Mouse (Mus musculus) forebrain, postnatal 0 days (tissue): ENCODE measurements around the gene Cox15. TPM values are rescaled to one million over a fixed set of nuclear protein-coding genes. Genes with fewer than 3 reads are reported as not detected.

Experiments
- ATAC-seq: fragments of 200-750 bp; cut with Nextera tagmentation; 2 replicates; pipeline ENCODE4 v1.8.0; 2017; ENCODE audit warnings: mild to moderate bottlenecking, moderate library complexity
- DNase-seq: peaks from one replicate; pipeline ENCODE4 v3.0.0-alpha.2; 2015
- H3K27ac ChIP-seq: fragments of 300-500 bp; sonication (generic); 2 replicates; pipeline ENCODE4 v1.5.1; 2014; ENCODE audit warnings: low read depth, mild to moderate bottlenecking, antibody characterized with exemption, low read length, moderate library complexity, mixed read lengths
- H3K27me3 ChIP-seq: fragments of 300-500 bp; sonication (generic); 2 replicates; pipeline ENCODE4 v1.6.1; 2014; ENCODE audit warnings: mild to moderate bottlenecking, low read length, mixed read lengths; ENCODE audit not compliant: insufficient read depth
- H3K36me3 ChIP-seq: fragments of 300-500 bp; sonication (generic); 2 replicates; pipeline ENCODE4 v1.6.1; 2014; ENCODE audit warnings: mild to moderate bottlenecking, moderate library complexity; ENCODE audit not compliant: insufficient read depth
- H3K4me1 ChIP-seq: fragments of 300-500 bp; sonication (generic); 2 replicates; pipeline ENCODE4 v1.6.1; 2014; ENCODE audit warnings: antibody characterized with exemption; ENCODE audit not compliant: insufficient read depth
- H3K4me2 ChIP-seq: fragments of 300-500 bp; sonication (generic); 2 replicates; pipeline ENCODE4 v1.6.1; 2014; ENCODE audit warnings: low read depth, mild to moderate bottlenecking, moderate library complexity
- H3K4me3 ChIP-seq: fragments of 300-500 bp; sonication (generic); 2 replicates; pipeline ENCODE4 v1.5.1; 2014; ENCODE audit warnings: low read depth, low read length, mixed read lengths
- H3K9ac ChIP-seq: fragments of 300-500 bp; sonication (generic); 2 replicates; pipeline ENCODE4 v1.6.1; 2014; ENCODE audit warnings: mild to moderate bottlenecking
- H3K9me3 ChIP-seq: fragments of 300-500 bp; sonication (generic); 2 replicates; pipeline ENCODE4 v1.6.1; 2016; ENCODE audit warnings: low read length
- CTCF ChIP-seq: sonication (generic); IDR thresholded peaks from 2 replicates; pipeline ENCODE4 v1.5.1; 2016; ENCODE audit warnings: antibody characterized with exemption, control low read depth, low read depth
- WGBS: fragments of 180-500 bp; shearing (Covaris S2); extraction: QIAGEN DNeasy Blood & Tissue Kit; methylation state at CpG from one replicate; pipeline ENCODE4 v1.1.7; 2014; 5-methylcytosine and 5-hydroxymethylcytosine counted together
- polyA plus RNA-seq: library from polyadenylated mRNA; unstranded; fragments of >200 nt; fragmentation: Nextera tagmentation; extraction: Ambion mirVana; gene quantifications from 2 replicates; pipeline ENCODE4 v1.2.1, GENCODE M21; 2015
- total RNA-seq: library from RNA; depleted of rRNA; stranded (reverse); fragments of >200 nt; gene quantifications from 2 replicates; pipeline ENCODE4 v1.2.3, GENCODE M21; 2014

The Cox15 gene
- total and polyA plus RNA-seq, 2 experiments from 2014 or later, result 9.1 to 20.5 TPM

DNA sequence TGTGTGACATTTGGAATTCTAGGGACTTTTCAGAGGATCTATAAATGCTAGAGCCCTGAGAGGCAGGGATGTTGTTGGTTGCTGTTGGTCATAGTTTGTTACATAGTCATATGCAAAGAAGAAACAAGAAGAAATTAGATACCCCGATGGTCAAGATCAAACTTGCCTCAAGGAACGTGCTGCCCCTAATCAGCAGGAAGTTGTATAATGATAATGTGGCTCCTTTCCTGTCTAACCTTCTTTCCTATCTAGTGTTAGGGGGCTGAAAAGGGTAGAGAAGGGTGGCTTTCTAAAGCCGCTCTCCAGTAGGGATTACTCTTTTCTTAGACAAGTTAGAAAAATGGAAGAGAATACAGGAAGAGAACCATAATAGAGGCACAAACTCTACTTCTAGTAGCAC is 7.1 kb downstream of the Cox15 start:
- Histone ChIP-seq H3K27ac (no peak overlapping the region), H3K36me3 (peaks cover 74% of the 10 kb centered on the region), H3K4me1 (no peaks in the 10 kb centered on the region), H3K4me2 (no peak overlapping the region), H3K9ac (no peak overlapping the region), H3K4me3 (no peak overlapping the region), H3K27me3 (no peaks in the 10 kb centered on the region), H3K9me3 (no peaks in the 10 kb centered on the region)
- over 99% methylated on average over 3 of the region's 3 CpGs for WGBS
- no peak for TF ChIP-seq CTCF
- DNase-seq (no peak), ATAC-seq (no peak)

DNA sequence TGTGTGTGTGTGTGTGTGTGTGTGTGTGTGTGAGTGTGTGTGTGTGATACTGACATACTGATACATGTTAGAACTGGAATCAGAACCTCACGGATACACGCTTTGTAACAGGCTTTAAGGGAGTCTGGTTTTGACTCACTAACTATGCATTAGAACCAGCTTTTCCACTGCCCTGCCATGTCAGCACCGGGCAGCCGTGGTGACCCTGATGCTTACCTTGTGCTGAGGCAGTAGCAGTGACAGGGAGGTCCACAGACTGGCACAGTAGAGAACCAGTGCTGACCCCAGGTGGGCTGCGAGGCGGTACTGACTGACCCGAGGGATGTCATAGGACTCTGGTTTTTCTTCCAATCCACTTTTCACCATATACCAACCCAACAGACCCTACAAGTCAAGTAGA is 9.4 kb downstream of the Cox15 start:
- DNase-seq (no peak), ATAC-seq (no peak)
- no peaks in the 10 kb centered on the region for H3K27me3 ChIP-seq
- no peaks in the 10 kb centered on the region for H3K4me1 ChIP-seq
- H3K4me2 ChIP-seq, result no peak overlapping the region
- H3K36me3 ChIP-seq, result peaks cover 79% of the 10 kb centered on the region
- H3K9ac ChIP-seq, result no peak overlapping the region
- H3K4me3 ChIP-seq, result no peak overlapping the region
- no peak for TF ChIP-seq CTCF
- whole genome bisulfite sequencing, result 96% methylated on average over 7 of the region's 7 CpGs
- H3K27ac ChIP-seq, result no peak overlapping the region
- H3K9me3 ChIP-seq, result no peaks in the 10 kb centered on the region

DNA sequence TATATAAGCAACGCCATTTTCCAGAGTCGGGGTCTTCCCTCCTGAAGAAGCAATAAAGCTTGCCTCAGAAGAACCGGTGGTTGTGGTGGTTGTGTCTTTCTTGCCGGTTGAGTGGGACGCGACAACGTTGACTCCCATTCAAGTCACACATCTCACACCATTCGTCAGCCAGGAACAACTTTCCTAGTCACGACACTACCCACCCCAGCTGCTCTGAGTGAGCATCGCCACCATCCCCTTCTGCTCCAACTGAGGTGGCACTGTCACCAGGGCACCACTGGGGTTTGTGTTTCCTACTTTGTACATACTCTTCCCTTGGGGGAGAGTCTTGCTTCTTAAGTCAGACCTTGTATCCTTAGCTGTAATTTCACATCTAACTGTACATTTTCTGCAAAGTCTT is 14.4 kb downstream of the Cox15 start:
- H3K9me3 ChIP-seq, result no peaks in the 10 kb centered on the region
- no peak for TF ChIP-seq CTCF
- ATAC-seq, result no peak

DNA sequence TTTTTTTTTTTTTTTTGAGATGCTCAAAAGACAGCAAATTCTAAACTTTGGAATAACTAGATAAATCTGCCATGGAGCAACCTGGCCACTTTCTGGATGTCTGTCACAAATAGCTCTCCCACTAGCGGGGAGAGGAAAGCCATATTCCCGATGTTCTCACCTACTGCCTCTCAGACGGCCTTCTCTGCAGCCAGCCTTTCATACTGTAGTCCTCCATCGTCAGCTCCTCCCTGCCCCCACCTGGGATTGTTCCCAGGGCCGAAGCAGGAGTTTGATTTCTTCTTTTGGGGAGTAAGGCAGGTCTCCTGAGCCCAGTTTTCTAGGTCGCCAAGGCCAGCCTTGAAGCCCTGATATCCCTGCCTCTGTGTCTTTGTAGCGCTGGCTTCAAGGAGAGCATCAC is 21.6 kb downstream of the Cox15 start:
- Histone ChIP-seq H3K36me3 (peaks cover 58% of the 10 kb centered on the region), H3K4me2 (no peak overlapping the region), H3K9me3 (no peaks in the 10 kb centered on the region), H3K9ac (no peak overlapping the region), H3K4me1 (no peaks in the 10 kb centered on the region), H3K27me3 (no peaks in the 10 kb centered on the region), H3K27ac (no peak overlapping the region), H3K4me3 (no peak overlapping the region)
- no peak for ATAC-seq
- DNase-seq, result no peak
- no peak for TF ChIP-seq CTCF
- 65% methylated on average over 7 of the region's 7 CpGs for WGBS

More for the DNA sequence above, 14.4 kb downstream of the Cox15 start:
- Histone ChIP-seq H3K27ac (no peak overlapping the region), H3K4me2 (no peak overlapping the region), H3K27me3 (no peaks in the 10 kb centered on the region), H3K4me1 (no peaks in the 10 kb centered on the region), H3K36me3 (peaks cover 84% of the 10 kb centered on the region), H3K4me3 (no peak overlapping the region), H3K9ac (no peak overlapping the region)
- 97% methylated on average over 10 of the region's 10 CpGs for WGBS
- DNase-seq, result no peak

DNA sequence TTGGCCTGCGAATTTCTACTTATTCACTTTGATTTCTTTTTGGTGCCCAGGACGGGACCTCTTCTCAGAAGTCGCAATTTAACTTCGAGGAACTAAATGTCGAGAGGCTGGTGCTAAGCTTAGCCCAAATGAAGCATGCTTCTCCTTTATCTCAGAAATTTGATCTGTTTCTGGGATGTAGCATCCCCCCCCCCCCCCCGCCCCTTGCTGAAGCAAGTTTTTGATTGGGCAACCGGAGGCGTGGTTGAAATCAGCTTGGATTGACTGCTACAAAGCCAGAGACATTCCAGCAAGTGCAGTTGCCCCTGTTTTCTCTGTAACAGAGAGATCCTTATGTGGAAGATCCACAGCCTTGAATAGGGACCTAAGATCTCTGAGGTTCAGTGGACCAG is 22.8 kb downstream of the Cox15 start:
- H3K36me3 ChIP-seq, result peaks cover 60% of the 10 kb centered on the region
- DNase-seq, result no peak
- no peaks in the 10 kb centered on the region for H3K9me3 ChIP-seq
- no peak for ATAC-seq
- WGBS, result 41% methylated on average over 8 of the region's 8 CpGs
- H3K4me3 ChIP-seq, result no peak overlapping the region
- no peak overlapping the region for H3K27ac ChIP-seq
- H3K9ac ChIP-seq, result no peak overlapping the region
- no peak for TF ChIP-seq CTCF
- H3K4me2 ChIP-seq, result no peak overlapping the region
- no peaks in the 10 kb centered on the region for H3K27me3 ChIP-seq
- no peaks in the 10 kb centered on the region for H3K4me1 ChIP-seq

DNA sequence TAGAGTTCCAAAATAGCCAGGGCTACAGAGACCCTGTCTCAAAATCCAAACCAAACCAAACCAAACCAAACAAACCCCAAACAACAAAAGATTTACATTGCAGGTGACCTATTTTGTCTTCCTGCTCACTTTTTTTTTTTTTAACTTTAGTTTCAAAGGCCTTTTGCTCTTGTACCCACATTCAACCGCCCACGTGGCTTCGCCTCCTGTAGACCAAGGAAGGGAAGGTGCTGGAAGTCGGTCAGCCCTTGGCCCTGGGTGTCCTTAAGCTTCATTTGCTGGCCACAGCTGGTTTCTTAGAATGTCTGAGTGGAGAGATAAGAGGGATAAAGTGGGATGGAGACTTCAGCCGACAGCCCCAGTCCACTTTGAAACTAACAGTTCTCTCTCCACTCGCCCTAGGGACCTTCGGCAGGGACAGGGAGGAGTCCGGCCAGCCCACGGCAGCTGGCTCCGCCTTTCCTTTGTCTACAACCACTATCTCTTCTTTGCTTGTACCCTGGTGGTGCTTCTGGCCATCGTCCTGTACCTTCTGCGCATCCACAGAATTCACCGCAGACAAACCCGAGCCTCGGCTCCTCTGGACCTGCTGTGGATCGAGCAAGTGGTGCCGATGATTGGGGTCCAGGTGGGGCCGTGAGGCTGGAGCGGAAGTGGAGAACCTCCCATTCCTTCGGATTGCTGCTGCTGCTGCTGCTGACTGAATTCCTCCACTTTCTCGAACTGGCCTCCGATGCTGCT is 23.3 kb downstream of the Cox15 start:
- H3K4me3 ChIP-seq, result no peak overlapping the region
- no peaks in the 10 kb centered on the region for H3K9me3 ChIP-seq
- peaks cover 61% of the 10 kb centered on the region for H3K36me3 ChIP-seq
- no peak overlapping the region for H3K27ac ChIP-seq
- no peak overlapping the region for H3K9ac ChIP-seq
- DNase-seq (no peak), ATAC-seq (no peak)
- H3K4me1 ChIP-seq, result no peaks in the 10 kb centered on the region
- H3K4me2 ChIP-seq, result no peak overlapping the region
- no peaks in the 10 kb centered on the region for H3K27me3 ChIP-seq
- WGBS, result 49% methylated on average over 22 of the region's 22 CpGs
- no peak for TF ChIP-seq CTCF

DNA sequence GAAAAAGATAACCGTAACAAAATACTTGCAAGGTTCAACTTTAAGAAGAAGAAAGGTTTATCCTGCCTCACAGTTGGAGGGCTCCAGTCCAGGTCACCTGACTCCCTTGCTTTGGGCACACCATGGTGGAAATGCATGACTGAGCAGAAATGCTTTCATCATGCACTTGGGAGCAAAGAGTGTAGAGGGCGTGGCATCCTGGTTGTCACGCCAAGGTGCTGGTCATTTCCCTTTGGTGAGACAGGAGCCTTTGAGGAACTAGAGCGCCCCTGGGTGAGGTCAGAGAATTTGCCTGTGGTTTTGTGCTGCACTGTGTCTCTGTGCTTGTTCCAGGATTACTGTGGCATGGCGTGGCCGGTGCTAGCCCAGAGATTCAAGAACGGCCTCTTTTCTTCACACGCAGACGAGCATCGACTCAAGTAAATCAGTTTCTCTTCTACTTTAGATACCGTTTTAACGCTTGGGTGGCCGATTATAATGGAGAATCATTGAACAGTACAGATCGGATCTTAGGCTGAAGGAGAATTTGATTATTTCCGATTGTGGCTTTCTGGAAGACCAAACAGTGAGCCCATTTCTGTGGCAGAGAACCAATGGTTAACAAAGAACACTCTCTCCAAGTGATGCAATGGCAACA is 26.2 kb downstream of the Cox15 start:
- peaks cover 69% of the 10 kb centered on the region for H3K36me3 ChIP-seq
- H3K27me3 ChIP-seq, result no peaks in the 10 kb centered on the region
- H3K4me2 ChIP-seq, result no peak overlapping the region
- no peak overlapping the region for H3K27ac ChIP-seq
- 57% methylated on average over 15 of the region's 15 CpGs for WGBS
- TF ChIP-seq CTCF, result no peak
- no peaks in the 10 kb centered on the region for H3K9me3 ChIP-seq
- ATAC-seq (no peak), DNase-seq (no peak)
- H3K9ac ChIP-seq, result no peak overlapping the region
- H3K4me3 ChIP-seq, result no peak overlapping the region
- no peaks in the 10 kb centered on the region for H3K4me1 ChIP-seq
